Mouse (Mus musculus) liver, postnatal 0 days (tissue): ENCODE measurements at regions not wholly inside any gene's neighbourhood (a gene's known extent, or its start where the extent isn't known, plus 50 kb on each side); places are given as distances from the start of the nearest gene placed in this dataset.

Experiments
- CTCF ChIP-seq: sonication (generic); IDR thresholded peaks from 2 replicates; pipeline ENCODE4 v1.5.1; 2016; ENCODE audit warnings: antibody characterized with exemption, low read depth
- EP300 ChIP-seq: IDR thresholded peaks from 2 replicates; pipeline ENCODE4 v1.6.1; 2016; ENCODE audit warnings: antibody characterized with exemption, low read depth, mild to moderate bottlenecking

- TF ChIP-seq CTCF (no peak), EP300 (no peak)
Measured at GRCm38 (mm10) chr2:19145412-19145811, 53.7 kb upstream of the Armc3 start.
